8 mouse cellular contexts compared by ENCODE assay signal in the genomic region with DNA sequence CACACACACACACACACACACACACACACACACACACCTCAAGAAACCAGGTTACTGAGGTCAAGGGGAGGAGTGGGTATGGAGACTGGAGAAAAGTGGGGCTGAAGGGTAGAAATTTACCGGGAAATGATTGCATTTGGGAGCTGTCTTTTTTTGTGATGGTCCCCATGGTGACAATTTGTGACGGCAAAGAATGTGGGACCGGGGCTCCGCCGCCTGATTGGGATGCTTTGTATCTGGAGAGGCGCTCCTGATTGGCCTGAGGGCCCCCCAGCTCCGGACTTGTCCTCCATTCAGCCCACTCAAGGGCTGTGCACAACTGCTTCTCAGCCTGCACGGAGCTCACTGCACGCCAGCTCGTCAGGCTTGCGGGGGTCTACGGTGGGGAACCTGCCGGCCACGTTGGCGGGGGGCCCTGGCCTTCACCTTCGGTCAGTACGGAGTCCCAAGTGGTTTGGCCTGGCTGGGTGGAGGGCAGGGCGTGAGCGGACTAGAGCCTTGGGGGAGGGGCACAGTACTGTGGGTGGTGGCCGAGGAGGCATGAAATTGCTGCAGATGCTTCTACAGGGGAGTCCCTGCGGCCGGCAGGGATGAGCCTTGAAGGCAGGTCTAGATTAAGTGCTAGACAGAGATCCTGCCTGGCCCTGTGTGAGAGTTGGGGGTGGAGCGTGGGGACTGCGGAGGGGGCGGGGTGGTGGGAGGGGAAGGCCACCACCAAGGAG. TPM values are rescaled to one million over a fixed set of nuclear protein-coding genes. Genes with fewer than 3 reads are reported as not detected.
A peak's percentile ranks its signal among the peaks of the same experiment; 100 is the strongest.
DNase-seq lines count a peak whose midpoint lies in the region; ATAC-seq and TF ChIP-seq lines count a peak whose summit lies in the region.

No protein-coding gene starts in this region.

- peaks cover 88% of the 10 kb centered on the region for H3K27me3 ChIP-seq in hindbrain, embryonic 10.5 days (ENCODE audit: insufficient read depth, poor library complexity, severe bottlenecking)
- H3K27me3 ChIP-seq in midbrain, postnatal 0 days (ENCODE audit: insufficient read depth, low read length) = peaks cover 4% of the 10 kb centered on the region; the same call in 1 of the 2 replicates

- WGBS in hindbrain, embryonic 10.5 days = 1% methylated on average over 25 of the region's 25 CpGs
- WGBS in midbrain, postnatal 0 days = 3% methylated on average over 24 of the region's 25 CpGs

- H3K4me1 ChIP-seq in hindbrain, embryonic 10.5 days (replicated peaks) = peaks cover 82% of the 10 kb centered on the region
- peaks cover 11% of the 10 kb centered on the region; the same call in 1 of the 2 replicates for H3K4me1 ChIP-seq in midbrain, postnatal 0 days (ENCODE audit: insufficient read depth, low read length)

- peak overlapping the region; percentile 95 for H3K27ac ChIP-seq in hindbrain, embryonic 10.5 days
- H3K27ac ChIP-seq in midbrain, postnatal 0 days (ENCODE audit: low read depth, low read length) = peak overlapping the region; percentile 71

- peak overlapping the region; percentile 55 for H3K9ac ChIP-seq in midbrain, postnatal 0 days (replicated peaks; ENCODE audit: low read length, poor library complexity, severe bottlenecking)

- peak overlapping the region; percentile 50 for H3K4me2 ChIP-seq in midbrain, postnatal 0 days (ENCODE audit: low read depth, low read length, poor library complexity, severe bottlenecking)

- no peak for TF ChIP-seq CTCF in midbrain, postnatal 0 days (IDR thresholded peaks at IDR 0.05)

- H3K9me3 ChIP-seq in hindbrain, embryonic 10.5 days = peaks cover 4% of the 10 kb centered on the region; the same call in 1 of the 2 replicates
- no peaks in the 10 kb centered on the region for H3K9me3 ChIP-seq in midbrain, postnatal 0 days (ENCODE audit: low read length)

- ATAC-seq in midbrain, postnatal 0 days (ENCODE audit: low FRiP score) = peak; percentile 86
- ATAC-seq in megakaryocyte progenitor cell, adult 5-6 weeks (replicated peaks; ENCODE audit: poor library complexity) = no peak

- DNase-seq in layer of hippocampus, postnatal 10 days (ENCODE audit: low spot score in 2 of 2) = peak; percentile 52 to 62
- no peak for DNase-seq in layer of hippocampus, adult 18-20 months (ENCODE audit: low spot score in 2 of 2)
- DNase-seq in embryo, embryonic 11.5 days (ENCODE audit: low read depth, low spot score) = peak; percentile 48
- DNase-seq in hindbrain, embryonic 10.5 days (ENCODE audit: low spot score) = peak; percentile 84
- DNase-seq in midbrain, postnatal 0 days (ENCODE audit: low spot score) = peak; percentile 80
- no peak for DNase-seq in urinary bladder, adult 2 months (ENCODE audit: low spot score)
- DNase-seq in thymus, postnatal 36 days = no peak

- H3K36me3 ChIP-seq in hindbrain, embryonic 10.5 days = peaks cover 5% of the 10 kb centered on the region; the same call in 1 of the 2 replicates
- no peaks in the 10 kb centered on the region for H3K36me3 ChIP-seq in midbrain, postnatal 0 days (ENCODE audit: insufficient read depth, low read length)

- peak overlapping the region; percentile 58 for H3K4me3 ChIP-seq in hindbrain, embryonic 10.5 days
- peak overlapping the region; percentile 30 for H3K4me3 ChIP-seq in midbrain, postnatal 0 days (ENCODE audit: low read depth, low read length)

RNA-seq across cellular contexts. Expression of a gene that starts 4.0 kb away (rescaled TPM):
- 1 to 10 TPM; 3.4 to 4.1 TPM for total RNA-seq in layer of hippocampus, postnatal 10 days (2021)
- 1 to 10 TPM in 1 of 2 experiments, under 1 TPM in 1; 0.96 to 1.5 TPM for total RNA-seq in layer of hippocampus, adult 18-20 months (2021)
- polyA plus RNA-seq in hindbrain, embryonic 10.5 days (2016; fragmentation: Nextera tagmentation; extraction: Ambion mirVana) = 24.9 and 26.1 TPM in 2 replicates
- total RNA-seq in midbrain, postnatal 0 days (2014; rRNA removed) = 11.2 and 14.9 TPM in 2 replicates
- 8.9 and 11.2 TPM in 2 replicates for polyA plus RNA-seq in midbrain, postnatal 0 days (2015; fragmentation: Nextera tagmentation; extraction: Ambion mirVana)
- polyA plus RNA-seq in urinary bladder, adult 2 months (2012; rRNA removed) = not detected in 2 replicates
- not detected in 2 replicates for total RNA-seq in megakaryocyte progenitor cell, adult 5-6 weeks (2015)
- total RNA-seq in megakaryocyte progenitor cell, adult 5-6 weeks (2017) = not detected in 2 replicates

RNA-seq across cellular contexts. Expression of a gene that starts 41.0 kb away (rescaled TPM):
- total RNA-seq in layer of hippocampus, postnatal 10 days (2021) = 1 to 10 TPM; 1.8 to 2.6 TPM
- total RNA-seq in layer of hippocampus, adult 18-20 months (2021) = 1 to 10 TPM; 1.8 to 2.1 TPM
- polyA plus RNA-seq in hindbrain, embryonic 10.5 days (2016; fragmentation: Nextera tagmentation; extraction: Ambion mirVana) = 0.64 and 1.2 TPM in 2 replicates
- total RNA-seq in midbrain, postnatal 0 days (2014; rRNA removed) = 0.93 and 4.4 TPM in 2 replicates
- polyA plus RNA-seq in midbrain, postnatal 0 days (2015; fragmentation: Nextera tagmentation; extraction: Ambion mirVana) = 1.5 and 1.9 TPM in 2 replicates
- polyA plus RNA-seq in urinary bladder, adult 2 months (2012; rRNA removed) = 46.8 and 55.6 TPM in 2 replicates
- total RNA-seq in megakaryocyte progenitor cell, adult 5-6 weeks (2015) = 0.10 TPM in 1 of 2 replicates, not detected in the other
- total RNA-seq in megakaryocyte progenitor cell, adult 5-6 weeks (2017) = not detected in 2 replicates

Comparison
In these comparisons a context has a peak if more than half of its experiments do, and no peak if none do; other contexts are left out.
1. DNase-seq: peak in layer of hippocampus, postnatal 10 days (2 of 2), embryo, embryonic 11.5 days (single experiment), hindbrain, embryonic 10.5 days (single experiment) and midbrain, postnatal 0 days (single experiment); none in layer of hippocampus, adult 18-20 months (0 of 2), urinary bladder, adult 2 months (single experiment) and thymus, postnatal 36 days (0 of 2).